Mouse (Mus musculus) embryo, embryonic 10.5 days (tissue): ENCODE measurements around the gene Ptpn22.

Source experiments
- DNase-seq: peaks from one replicate; pipeline ENCODE4 v3.0.0-alpha.2; 2015; ENCODE audit warnings: low spot score

Gene Ptpn22

DNA sequence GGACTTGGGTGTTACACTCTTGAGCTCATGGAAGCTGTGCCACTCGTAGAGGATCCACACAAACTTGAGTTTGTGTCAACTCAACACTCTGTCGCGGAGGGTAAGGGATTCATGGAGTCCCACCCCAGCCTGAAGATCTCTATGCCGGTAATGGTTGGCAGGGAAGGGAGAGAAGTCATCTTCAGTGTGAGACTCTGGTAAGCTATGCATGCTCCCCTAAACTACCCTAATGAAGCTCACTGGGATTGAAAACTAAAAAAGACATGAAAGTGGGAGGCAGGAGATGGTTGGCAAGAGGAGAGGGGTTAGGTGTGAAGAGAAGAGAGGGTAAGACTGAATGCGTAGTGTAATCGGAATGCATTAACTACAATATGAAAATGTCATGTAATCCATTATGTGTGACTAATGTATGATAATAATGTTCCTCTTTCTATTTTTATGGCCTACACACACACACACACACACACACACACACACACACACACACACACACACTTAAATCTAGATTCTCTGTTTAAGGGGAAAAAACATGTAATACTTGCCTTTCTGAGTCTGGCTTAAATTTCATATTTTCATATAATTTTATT is 1.5 kb upstream of the Ptpn22 start:
- no peak for DNase-seq

DNA sequence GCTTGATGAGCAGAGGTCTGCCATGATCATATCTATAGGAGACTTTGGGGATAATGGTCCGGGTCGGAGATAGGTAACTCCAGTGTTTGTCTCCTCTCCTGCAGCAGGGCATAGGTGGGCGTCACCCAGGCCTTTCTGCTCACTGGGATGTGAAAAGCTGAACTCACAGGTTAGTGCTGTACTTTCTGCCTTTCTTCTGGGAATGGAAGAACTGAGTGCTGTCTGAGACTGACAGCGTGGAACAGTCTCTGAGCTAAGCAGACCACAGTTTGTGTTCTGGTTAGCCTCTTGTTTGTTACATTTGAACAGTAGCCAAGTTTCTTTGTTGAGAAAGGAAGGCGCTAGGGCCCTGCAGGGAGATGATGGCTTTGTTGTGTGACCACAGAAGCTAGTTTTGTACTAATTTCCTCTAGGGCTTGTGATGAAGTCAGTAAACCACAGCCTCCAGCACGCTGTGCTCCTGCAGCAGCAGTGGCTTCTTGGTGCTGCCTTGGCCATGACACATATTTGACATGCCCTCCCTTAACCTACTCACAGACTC is 326 bp downstream of the Ptpn22 start:
- DNase-seq, result no peak

DNA sequence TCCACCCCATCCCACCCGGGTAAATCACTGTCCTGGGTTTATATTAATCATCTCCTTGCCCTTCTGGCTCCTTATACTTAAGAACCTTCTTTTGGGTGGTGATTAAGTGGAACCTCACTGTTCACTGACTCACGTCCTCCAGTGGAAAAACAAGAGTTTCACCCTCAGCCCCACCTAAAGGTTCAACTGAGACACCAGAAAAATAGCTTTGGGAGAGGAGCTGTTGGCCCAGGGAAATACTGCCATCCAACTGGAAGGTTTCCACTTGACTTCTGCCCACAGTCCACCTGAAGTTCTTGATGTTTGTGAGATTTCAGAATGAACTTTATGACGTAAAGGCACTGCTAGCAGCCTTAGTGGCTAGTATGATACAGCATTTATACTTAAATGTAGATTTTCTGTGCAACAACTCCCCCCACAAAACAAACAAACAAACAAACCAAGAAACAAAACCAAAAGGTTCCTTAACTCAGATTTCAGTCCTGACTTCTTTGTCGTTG is 3.2 kb downstream of the Ptpn22 start:
- DNase-seq, result no peak

DNA sequence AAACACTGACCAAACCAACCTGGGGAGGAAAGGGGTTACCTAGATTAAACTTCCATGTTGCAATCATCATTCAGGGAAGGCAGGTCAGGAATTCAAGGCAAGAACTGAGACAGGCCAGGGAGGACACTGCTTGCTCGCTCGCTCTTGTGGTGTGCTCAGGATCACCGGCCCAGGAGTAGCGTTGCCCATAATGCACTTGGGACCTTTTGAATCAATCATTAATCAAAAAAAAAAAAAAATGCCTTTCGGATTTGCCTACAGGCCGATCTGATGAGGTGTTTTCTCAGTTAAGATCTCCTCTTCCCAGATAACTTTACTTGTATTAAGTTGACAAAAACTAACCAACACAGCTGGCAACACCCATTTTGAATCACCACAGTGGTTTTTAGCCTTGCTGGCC is 4.6 kb downstream of the Ptpn22 start:
- DNase-seq, result no peak

DNA sequence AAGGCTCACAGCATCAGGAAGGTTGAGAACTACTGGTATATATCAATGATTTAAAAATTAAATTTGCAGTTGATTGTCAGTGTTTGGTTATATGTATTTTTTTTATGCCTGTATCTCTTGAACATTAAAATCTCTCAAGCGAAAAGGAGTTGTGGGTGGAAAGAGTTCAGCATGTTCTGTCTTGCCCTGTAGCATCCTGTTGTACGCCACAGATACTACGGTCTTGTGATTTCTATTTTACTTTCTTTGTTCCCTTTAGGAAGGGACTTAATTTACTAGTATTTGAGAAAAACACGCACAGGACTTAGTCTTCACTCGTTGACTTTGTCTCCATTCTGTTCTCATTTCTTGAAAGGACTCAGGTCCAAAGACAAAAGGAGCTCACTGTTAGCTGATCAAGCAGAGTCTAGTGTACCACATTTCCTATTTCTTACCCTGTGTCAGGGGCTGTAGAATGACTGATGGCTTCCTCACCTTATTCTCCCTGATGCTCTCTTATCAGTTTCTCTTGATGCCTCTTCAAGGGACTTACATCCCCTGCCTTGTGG is 7.9 kb downstream of the Ptpn22 start:
- DNase-seq, result no peak

DNA sequence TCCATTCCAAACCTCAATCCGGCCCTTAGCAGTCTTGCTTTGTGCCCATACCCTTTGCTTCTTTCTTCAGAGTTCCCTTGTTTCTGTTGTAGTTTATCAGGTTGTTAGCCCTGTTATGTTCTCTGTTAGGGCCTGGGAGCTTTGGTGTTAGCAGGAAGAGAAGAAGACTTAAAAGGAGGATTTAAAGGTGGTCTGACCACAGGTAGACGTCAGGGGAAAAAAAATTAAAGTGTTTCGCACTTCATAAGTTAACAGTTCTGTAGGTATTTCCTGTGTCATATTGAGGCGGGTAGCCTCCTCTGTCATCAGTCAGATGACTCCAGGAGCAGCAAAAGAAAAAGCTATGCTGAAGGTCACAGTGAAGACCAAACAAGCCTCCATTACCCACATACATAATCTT is 8.4 kb downstream of the Ptpn22 start:
- DNase-seq, result no peak

DNA sequence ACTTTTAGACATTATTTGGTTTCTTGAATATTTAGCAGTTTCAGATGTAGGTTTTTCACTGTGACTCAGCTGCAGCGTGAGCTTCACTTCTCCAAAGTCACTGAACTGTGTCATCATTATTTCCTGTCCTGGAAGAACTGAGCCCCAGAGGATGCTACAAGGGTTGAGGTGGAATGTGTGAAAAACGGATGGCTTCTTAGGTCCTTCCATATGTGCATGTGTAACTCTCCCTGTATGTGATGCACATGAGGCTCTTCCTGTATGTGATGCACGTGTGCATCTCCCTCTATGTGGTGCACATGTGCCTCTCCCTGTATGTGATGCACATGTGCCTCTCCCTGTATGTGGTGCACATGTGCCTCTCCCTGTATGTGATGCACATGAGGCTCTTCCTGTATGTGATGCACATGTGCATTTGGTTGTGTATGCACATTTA is 13.1 kb downstream of the Ptpn22 start:
- no peak for DNase-seq

DNA sequence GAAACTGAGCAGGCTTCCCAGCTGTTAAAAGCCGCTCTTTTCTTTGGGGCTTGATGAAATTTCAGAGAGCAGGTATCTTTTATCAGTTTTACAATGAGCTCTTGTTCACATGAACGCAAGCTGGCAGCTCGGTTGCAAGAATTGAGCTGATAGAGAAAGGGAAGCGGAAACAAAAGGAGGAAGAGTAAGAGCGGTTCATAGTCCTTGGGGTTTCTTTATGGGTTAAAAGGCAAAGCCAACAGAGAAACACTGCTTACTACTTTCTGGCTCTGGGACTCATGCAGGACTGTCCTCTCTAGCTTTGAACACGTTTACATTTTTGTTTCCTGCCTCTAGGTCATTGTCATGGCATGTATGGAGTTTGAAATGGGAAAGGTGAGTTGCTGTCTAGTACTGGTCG is 14.7 kb downstream of the Ptpn22 start:
- no peak for DNase-seq

DNA sequence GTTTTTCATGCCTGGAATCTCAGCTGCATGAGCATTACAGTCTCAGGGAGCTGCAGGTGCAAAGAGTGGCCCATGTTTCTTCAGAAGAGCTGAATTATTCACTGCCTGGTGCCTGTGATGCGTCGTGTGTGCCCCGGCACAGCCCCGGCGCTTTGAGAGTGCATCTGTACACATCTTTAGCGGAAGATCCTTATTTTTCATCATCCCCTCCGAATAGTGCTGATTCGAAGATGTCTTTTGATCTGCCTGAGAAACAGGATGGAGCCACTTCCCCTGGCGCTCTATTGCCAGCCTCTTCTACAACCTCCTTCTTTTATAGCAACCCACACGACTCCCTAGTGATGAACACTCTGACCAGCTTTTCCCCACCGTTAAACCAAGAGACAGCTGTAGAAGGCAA is 26.4 kb downstream of the Ptpn22 start:
- no peak for DNase-seq

DNA sequence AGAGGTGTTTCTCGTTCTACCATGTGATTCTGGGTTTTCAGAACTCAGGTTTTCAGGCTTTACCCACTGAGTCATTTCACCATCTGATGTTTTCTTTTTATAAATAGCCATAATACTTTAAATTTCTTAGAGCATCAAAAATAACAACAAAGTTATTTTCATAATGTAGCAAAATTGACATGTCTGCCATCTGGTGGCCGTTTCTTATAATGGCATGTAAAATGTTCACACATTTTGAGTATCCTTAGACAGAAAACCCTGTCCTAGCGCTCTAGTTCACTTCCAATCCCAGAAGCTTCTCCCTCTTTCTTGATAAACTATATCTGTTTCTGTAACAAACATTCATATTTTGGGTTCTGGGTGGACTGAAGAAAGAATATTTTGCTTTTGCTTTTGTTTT is 28.0 kb downstream of the Ptpn22 start:
- DNase-seq, result peak; percentile 77

DNA sequence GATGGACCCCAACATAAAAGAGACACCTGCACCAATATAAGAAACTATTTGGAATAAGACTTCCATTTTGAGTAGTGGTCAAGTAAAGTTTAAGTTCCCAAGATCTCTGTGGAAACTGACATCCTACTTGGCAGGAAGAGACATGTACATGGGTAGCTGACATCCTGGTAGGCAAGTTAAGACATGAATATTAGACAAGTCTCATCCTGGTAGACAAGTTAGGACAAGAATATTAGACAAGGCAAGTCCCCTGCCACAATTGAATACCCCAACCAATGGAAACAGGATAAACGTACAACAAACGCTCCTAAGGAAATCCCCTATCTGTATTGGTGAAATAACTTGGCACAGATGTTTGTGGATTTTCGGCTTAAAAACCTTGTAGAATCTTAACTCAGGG is 33.8 kb downstream of the Ptpn22 start:
- no peak for DNase-seq

DNA sequence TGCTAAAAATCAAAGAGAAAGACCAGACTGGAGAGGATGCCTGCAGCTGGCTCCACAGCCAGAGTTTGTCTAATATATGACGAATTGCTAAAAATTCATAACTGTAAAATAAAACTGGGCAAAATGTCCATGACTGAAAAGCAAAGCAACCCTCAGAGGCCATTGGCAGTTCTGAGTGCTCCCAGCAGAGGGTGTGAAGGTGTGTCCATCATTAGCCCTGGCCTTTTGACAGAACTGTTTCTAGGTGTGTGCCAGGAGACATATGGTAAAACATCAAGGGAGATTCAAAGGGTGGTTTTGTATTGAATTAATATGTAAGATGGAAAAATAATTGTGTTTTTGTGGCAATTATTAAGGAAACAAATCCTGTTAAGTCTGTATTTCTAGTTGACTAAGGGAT is 45.1 kb downstream of the Ptpn22 start:
- peak; percentile 36 for DNase-seq

DNA sequence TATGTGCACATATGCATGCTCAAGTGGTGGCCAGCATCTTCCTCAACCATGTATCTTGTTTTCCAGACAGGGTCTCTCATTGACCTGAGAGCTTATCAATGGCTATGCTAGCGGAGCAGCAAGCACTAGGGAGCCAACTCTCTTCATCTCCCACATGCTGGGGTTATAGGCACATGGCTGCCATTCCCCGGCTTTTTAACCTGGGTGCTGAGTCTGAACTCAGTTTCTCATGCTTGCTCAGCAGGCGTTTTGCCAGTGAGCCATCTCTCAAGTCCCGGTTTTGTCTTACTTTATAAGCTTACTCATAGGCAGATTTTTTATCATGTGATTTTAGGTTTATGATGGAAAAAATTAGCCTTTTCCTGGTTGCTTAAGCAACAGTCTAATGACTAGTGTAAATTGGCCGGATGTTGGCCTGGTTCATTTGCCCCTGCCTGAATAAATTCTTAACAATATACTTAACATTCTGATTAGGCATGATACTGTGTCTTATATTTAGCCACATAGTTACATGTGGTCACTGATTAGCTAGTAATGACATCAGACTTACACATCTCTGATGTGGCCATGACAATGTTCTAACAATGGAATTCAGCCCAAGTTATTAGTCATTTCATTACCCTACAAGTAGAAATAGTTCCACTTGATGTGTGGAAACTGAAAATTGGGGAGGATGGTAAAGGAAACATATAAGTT is 47.9 kb downstream of the Ptpn22 start:
- no peak for DNase-seq

DNA sequence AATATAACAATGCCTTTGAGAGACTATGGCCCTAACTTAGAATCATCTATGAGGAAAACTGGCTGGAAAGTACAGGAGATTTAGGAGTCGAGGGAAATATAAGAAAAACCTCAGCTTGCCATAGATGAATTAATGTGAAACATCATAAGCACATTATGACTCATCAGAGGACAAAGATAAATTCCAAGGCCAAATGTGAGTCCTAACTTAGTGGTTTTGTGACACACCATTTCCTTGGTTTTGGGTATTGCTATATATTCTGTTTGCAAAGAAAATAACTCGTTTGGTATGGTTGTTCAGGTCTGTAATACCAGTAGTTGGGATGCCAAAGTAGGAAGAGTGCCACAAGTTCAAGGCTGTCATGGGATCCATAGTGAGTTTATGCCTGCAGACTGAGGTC is 49.2 kb downstream of the Ptpn22 start:
- DNase-seq, result no peak

DNA sequence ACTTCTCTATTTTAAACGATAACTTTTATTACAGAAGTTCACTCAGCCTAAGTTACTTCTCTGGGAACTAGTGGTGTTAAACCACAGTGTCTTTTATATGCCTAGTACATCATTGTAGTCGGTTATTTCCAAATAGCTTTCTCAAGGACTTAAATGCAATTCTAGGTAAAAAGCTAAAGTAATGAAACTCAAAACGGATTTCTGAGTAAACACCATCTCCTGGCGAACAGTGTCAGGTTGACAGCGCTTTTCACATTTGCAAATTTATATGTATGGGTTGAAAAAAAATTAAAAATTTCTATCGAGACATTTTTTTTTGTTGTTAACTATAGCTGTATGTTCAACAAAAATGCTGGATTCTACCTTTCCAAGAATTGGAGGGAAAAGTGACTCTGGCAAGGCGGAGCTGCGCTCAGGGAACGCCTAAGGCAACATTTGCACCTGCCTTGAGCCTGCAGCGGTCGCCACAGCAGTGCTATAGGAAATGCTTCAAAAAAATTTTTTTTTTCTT is 53.9 kb downstream of the Ptpn22 start:
- DNase-seq, result peak; percentile 21

DNA sequence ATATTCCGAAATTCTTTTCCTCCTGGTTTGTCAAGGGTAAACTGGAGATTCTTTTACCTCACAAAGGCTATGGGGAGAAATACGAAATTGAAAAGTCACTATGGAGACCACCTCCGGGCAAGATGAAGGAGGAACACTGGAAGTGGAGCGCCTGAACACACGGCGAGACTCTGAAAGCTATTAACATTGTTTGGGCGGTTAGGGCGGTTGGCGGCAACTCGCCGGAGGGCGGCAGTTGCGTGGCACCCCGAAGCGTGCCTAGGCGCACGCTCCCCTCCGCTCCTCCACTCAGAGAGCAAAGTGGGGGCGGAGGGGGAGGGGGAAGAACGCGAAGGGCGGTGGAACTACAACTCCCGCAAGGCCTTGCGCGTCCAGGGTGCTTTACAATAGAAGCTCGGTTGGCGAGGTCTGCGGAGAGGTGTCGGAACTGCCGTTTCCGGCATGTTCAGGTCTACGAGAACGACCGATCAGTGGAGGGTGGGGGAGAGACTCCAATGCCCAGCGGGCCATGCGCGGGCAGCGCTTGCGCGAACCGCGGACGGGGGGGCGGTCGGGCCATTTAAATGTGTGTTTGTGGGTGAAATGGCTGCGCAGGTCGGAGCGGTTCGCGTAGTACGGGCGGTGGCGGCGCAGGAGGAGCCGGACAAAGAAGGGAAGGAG is 54.5 kb downstream of the Ptpn22 start, which contains the start of gene Rsbn1:
Gene Rsbn1 (plus strand): TSS at position 111 of the 660 bp plus-strand sequence.
- peak; percentile 99 for DNase-seq

DNA sequence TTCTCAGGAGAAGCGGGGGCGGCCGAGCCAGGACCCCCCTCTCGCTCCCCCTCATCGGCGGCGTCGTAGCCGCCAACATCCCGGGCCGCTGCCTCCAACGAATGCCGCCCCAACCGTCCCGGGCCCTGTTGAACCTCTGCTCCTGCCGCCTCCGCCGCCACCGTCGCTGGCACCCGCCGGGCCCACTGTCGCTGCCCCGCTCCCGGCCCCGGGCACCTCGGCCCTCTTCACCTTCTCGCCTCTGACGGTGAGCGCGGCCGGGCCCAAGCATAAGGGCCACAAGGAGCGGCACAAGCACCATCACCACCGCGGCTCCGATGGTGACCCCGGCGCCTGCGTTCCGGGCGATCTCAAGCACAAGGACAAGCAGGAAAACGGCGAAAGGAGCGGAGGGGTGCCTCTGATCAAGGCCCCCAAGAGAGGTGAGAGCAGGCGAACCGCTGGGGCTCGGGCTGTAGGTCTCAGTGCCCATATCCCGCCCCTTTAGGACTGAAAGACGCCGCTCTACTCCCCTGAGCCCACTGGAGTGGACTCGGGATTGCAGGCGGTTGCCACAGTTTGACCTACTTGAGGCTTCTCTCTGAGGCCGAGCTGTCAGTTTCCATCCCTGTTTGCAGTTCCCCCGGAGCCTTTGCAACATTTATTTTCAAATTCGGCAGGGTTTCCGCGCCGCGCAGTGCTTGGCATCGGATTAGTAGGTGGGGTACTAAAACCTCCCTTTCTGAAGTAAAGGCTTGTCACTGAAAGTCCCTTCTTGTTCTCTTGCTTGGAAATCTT is 55.3 kb downstream of the Ptpn22 start:
- DNase-seq, result peak; percentile 67

DNA sequence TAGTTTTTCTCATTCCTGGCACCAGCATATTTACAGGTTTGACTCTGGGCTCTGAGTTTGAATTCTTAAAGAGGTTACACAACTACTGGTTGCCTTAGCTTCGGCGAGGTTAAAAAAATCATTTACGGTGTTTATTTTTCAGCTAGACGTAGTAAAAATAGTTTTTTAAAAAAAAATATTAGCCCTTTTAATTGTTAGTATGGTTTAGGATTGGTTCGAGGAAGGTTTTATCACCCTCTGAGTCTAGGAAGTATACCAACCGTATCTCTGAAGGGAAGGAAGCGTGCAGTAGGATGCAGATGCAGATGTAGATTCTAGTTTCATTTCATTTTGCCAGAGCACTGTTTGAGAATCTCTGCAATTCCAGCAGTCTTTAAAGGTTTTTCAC is 55.9 kb downstream of the Ptpn22 start:
- peak; percentile 12 for DNase-seq

DNA sequence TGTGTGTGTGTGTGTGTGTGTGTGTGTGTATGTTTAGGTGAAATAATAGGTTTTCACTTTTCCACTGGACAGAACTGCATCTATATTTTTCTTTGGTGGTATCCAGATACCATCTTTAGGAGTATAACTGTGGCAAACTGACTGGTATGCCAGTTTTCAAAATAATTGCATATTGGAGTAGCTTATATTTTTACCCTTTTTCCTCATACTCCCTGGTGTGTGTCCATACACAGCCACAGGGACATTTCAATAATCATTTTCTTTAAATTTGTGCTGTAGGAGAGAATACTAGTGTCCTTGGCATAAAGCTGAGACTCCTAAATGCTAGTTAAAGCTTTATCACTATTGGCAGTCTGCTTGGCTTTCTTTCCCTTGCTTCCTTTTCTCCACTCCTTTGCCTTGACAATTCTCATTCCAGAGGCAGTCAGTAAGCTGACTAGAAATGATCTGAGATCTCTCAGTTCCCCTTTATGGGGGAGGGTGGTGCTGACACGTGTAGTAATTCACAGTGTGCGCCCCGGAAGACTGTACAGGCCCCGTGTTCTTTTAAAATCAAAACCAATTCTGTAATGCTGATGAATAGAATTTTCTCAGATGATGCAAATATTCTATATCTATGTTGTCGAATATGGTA is 56.7 kb downstream of the Ptpn22 start:
- DNase-seq, result no peak

DNA sequence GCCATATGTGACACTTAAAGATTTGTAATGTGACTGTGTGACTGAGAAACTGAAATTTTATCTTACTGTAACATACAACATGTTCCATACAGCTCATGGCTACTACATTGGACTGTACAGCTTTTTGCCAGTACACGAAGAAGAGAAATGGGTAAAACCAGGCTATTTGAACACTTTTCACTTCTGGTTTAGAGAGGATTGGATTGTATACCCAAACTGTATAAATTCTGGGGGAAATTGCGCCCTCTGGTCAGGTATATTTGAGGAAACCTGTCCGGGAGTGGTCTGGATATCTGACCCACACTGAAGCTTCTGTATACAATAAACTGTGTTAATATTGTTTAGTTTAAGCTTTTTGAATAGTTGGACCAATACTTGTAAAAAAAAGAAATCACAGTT is 57.2 kb downstream of the Ptpn22 start:
- DNase-seq, result no peak

DNA sequence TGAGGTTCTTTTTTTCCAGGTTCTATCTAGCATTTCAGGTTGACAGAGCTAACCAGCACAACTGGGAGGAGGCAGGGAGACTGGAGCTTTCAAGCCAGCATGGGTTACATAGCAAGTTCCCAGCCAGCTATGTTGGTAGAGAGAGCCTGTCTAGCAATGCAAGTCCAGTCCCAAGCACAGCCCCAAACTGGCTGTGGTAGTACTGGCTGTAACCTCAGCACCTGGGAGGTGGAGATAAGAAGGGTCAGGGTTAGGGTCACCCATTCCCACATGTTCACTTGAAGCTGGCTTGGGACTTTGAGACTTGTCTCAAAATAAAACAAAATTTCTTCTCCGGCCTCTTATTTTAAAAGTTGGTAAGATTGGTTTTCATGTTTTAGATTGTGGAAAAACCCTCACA is 60.5 kb downstream of the Ptpn22 start:
- DNase-seq, result no peak
